Mouse (Mus musculus) thymus, adult 18-20 months (tissue): ENCODE measurements at regions not wholly inside any gene's neighbourhood (a gene's known extent, or its start where the extent isn't known, plus 50 kb on each side); places are given as distances from the start of the nearest gene placed in this dataset.
A peak's percentile ranks its signal among the peaks of the same experiment; 100 is the strongest.

Source experiments
- DNase-seq, 2 experiments: peaks; one replicate each; pipeline ENCODE4 v3.0.0; 2022; ENCODE audit warnings: mixed read lengths in 2 of 2

DNA sequence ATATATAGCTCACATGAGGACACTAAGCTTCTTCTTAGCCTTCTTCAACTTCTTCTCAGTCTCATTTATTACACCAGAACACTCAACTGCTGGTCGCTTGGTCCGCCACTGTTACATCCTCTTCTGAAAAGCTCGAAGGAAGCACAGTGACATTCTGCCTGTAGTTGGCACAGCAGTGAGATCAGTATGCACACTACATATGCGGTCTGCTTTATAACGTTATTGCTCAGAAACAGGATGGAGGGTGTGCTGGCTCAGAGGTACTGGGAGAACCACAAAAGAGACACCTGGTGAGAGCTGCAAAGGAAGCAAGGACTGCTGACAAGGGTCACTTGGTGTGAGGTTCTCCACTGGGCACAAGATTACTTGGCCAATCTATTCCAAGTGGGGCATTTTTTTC lies 179.5 kb downstream of the Ets1 start:
- DNase-seq = peak; percentile 29 to 74

DNA sequence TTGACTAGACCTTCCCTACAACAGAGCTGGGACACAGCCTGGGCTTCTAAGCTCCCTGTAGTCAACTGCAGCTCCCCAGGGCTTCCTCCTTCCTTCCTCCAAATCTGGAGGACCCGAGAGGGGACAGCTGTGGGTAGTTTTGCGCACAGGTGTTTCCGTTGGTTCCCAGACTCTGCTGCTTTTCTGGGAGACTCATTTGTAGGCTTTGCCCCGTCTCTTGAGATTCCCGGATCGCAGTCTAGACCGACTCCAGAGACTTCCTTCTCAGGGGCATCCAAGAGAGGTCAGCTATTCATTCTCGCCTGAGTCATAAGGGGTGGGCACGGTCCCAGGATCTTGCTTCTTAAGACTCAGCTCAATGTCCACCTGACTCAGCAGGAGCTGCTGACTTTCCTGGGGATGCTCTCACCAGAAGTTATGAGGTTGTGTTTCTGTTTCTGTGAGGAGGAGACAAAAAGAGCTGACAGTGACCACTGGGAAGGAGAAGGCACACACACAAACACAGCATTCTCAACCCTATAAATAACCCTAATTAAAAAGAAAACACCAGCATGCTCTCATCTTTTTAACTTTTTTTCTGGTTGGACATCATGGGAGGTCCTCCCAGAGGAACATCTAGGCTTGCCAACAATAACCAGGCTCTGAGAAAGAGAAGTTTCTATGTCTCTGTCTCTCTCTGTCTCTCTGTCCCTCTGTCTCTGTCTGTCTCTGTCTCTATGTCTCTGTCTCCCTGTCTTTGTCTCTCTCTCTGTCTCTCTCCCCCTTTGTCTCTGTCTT lies 180.8 kb downstream of the Ets1 start:
- DNase-seq = peak in 1 of 2 experiments; percentile 46

DNA sequence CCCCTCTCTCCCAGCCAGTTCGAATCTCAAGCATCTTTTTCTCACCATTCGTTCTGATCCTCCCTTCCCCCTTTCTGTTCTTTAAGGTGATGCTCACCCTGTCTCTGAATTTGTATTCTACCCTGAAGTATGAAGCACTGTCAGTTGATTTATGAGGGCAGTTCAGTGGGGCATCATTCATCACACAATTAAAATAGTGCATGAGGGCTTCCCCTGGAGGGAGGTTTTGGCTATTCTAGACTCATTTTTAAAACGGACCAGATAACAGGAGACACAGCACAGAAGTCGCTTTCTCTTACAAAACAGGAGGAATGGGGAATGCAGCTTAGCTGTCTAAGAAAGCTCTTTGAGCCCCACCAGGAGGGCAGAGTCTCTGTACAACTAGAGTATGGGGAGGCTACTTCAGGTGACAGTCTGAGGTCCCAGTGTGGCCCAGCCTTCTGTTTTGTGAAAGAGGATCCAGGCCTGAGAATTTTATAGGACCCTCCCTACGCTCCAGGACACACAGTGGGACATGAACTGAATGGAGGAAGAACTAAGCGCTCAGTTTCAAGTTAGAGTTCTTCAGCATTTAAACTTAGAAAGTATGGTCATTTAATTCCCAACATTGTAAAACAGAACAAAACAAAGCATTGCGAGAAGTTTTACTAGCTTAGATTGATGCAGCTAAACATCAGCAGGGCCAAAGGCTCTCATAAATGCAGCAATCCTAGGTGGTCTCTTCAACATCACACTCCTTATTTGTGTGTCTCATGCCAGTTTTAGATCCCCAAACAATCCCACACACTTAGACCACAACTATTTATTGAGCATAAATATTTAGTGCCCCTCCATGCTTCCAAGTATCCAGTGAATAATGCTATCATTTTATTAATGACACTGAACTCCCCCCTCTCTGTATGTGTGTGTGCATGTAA lies 181.7 kb downstream of the Ets1 start:
- no peak for DNase-seq

DNA sequence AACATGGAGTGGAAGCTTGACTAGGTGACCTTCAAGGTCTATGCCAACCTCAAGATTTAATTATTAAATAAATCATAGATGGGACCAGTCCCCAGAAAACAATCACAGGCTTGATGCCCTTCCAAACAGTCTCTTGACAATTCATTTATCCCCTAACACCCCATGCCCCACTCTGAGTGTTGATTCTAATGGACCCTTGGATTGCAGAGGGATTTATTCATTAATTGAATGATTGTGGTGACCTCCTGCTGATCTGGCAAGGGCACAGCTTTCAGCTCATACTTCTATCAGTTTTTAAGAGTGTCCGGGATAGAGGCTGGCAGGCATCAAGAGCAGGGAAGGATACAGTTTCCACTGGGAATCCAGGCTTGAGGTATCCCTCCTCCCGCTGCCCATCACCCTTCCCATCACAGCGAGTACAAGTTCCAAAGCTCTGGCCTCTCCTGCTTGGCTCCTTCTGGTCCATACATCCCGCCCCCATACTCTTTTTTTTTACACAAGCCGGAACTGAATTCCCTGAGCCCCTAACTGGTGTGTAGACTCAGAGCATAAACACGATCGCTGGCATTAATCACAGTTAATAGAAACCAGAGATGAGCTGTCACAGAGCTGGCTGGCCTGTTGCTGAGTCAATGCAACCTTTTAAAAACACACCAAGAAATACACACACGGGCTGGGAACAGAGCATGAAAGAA lies 187.6 kb downstream of the Ets1 start:
- DNase-seq = no peak

DNA sequence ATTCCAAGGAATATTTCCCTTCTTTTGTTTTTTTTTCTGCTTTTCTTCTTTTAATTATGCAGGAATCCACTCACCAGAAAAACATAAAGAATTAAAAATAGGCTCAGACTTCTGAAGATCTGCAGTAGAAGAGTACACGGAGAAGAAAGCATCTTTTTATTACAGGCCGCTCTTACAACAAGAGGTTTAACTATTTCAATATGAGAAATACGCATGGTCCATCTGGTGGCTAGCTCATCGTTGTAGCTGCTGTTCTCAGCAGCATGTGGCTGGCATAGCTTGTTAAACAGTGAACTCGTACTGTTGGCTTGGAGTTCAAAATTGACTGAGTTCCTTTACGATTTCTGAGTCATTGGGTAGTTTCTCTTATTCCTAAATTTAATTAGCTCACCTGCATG lies 188.1 kb downstream of the Ets1 start:
- no peak for DNase-seq

DNA sequence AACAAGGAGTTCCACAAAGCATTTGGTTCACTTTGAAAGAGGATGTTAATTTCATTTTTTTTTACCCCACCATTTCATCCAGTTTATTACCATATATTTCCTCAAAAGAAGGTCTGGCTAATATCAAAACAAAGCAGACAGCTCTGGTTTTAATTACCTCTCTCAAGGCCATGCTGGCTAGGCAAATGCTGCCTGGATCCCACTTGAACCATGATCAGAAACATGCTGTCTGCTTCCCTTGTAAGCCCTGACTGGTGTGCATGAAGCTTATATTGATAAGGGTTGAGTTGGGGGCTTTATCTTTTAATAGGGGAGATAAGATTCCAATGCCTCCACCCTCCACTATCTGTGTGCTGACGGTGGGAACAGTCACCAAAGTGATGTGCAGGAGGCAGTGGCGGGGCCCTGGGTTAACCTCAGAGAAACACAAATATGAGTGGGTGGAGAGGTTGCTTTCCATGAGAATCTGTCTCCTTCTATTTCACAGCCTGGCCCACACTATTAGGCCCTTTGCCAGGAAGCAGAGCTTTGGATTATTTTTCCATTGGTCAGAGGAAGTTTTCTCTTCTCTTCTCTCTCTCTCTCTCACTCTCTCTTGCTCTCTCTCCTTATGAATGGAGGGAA lies 194.4 kb downstream of the Ets1 start:
- no peak for DNase-seq

DNA sequence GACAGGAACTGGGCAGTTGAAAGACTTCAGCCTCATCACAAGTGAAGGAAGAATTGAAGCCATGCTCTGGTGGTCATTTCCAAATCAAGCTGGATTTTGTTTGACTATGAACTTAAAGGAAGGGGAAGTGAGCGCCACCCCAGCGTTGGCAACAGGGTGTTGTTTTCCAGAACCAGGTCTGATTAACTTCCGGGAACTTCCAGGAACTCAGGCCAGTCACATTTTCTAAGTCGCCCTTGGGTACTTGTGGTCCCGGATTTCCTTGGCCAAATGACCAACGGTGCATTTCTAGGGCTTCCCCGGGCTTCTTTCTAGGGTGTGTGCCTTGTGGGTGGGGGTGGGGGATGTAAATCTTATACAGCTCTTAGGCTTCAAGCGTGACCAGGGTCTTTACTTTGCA lies 197.4 kb downstream of the Ets1 start:
- DNase-seq = no peak

DNA sequence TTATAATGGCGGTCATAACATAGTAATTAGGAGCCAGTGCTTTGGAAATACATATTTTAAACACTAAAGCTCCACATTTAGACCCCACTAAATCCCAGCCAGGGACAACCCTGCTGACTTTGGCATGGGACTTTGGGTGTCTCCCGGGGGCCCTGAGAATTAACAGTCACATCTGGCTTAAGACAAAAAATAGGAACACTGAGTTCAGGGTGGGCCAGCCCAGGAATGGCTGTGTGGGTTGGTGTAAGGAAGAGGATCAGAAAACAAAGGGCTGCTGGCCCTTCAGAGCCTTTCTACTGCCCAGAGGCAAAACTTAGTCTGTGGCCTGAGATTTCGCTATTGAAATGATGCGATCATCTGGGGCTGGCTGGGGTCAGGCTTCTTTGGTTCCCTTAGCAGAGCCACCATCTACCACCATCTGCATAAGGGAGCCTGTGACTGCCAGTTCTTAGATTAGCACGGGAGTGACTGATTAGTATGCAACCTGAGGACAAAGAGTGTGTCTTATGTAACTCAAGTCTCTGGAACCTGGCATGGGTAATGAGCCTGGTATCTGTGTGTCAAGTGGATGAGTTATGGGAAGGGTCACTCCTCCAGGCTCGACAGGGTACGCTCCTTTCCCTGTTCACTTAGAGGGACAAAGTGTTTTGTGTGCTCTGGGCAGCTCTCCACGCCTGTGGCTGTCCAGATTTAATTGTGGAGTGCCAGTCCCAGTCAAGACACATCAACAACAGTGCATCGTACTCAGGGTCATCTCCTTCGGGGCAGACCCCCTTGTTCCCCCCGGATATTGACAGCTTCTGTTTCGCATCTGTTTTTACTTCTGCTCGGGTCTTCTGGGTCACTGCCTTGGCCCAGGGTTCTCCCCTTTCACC lies 199.0 kb downstream of the Ets1 start:
- no peak for DNase-seq

DNA sequence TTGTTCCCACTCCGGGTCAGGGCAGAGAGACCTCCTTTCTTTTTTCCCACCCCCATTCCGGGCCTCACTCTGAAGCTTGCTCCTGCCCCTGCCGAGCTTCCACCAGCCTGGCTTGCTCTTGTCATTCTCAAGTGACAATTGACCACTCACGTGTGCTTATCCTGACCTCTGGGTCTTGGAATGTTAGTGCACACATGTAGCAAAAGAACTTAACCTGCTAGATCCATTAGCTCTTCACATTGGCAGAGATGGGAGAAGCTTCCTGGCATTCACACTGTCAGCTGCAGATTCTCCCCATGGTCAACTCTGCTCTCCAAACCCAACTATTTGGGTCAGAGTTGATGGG lies 199.6 kb downstream of the Ets1 start:
- DNase-seq = no peak

DNA sequence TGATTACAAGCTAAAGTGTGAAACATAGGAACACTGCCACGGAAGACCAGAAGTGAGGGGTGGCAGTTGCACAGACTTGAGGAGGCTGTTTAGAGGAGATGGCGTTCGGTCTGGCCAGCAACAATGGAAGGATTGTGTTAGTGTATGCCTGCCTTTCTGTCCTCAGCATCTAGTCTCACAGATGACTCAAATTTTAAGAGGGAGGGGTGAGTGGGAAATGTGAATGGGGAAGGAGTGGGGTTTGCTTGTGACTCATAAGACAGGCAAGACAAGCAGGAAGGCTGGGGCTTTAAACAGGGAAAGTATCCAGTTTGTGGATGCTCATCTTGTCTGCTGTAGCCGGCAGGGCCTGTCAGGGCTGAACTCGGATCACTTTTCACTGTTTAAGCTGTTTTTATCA lies 200.3 kb downstream of the Ets1 start:
- DNase-seq = no peak

DNA sequence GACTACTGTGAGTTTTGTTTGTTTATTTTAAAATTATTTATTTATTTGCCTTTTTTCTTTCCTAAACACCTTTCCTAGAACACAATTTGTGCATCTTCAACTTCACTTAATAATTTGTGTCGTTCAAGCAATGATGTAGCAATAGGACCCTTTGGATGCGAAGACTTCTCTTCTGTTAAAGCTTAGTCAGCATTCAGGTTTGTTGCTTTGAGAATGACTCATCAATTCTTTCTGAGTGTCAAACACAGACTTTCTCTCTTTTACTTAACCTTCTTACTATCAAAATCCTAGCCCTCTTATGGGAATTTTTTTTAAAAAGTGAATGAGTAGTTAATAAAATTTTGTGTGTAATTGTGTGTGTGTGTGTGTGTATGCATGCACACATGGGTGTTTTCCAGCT lies 211.3 kb downstream of the Ets1 start:
- no peak for DNase-seq

DNA sequence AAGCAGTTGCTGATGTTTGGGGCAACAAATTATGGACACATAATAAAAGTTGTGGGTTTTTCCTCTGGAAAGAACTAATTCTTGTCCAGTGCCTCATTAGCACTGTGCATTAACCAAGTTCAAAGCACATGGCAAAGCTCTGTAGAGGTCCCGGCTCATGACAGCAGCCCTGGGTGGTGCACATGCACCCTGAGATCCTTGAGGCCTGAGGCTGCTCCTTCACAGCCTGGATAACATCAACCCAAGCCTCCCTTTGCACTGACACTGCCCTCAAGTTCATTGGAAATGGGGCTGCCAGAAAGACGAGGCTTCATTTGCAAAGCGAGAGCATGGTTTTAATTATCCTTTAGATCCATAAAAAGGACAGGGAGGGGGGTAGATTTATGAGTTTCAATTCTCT lies 216.3 kb downstream of the Ets1 start:
- no peak for DNase-seq

DNA sequence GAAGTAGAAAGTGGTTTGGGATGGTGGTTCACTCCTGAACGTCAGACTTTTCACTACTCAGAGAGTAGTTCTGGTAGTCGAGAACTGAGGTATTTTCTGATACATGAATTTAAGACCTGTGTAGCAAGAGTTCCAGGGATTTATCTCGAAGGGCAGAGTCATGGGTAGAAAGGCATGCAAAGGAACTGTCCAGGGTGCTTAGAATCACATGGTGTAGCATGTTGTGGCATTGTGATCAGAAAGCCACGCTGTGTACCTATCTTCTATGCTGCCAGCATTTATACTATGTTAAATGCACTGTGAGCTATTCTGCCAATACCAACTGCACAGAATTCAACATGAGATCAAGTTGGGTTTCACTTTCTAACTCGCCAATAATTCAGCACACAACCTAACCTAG lies 227.3 kb downstream of the Ets1 start:
- no peak for DNase-seq

DNA sequence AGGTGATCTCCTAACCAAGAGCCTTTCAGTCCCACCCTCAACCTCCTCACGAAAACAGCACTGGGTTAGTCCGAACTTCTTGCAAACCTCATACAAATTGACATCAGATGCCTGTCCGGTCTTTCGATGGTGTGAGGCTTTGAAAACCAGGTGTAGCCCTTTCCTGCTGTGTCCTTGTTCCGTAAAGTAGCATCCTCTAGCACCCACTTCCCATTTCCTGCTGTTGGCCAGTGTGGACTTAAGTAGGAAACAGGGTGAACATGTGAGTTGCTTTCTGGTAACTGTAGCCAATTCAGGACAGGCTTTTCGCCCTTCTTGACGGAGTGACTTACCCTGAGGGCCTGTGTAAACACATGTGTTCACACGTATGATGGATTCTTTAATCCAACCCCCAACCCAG lies 232.9 kb downstream of the Ets1 start:
- no peak for DNase-seq

DNA sequence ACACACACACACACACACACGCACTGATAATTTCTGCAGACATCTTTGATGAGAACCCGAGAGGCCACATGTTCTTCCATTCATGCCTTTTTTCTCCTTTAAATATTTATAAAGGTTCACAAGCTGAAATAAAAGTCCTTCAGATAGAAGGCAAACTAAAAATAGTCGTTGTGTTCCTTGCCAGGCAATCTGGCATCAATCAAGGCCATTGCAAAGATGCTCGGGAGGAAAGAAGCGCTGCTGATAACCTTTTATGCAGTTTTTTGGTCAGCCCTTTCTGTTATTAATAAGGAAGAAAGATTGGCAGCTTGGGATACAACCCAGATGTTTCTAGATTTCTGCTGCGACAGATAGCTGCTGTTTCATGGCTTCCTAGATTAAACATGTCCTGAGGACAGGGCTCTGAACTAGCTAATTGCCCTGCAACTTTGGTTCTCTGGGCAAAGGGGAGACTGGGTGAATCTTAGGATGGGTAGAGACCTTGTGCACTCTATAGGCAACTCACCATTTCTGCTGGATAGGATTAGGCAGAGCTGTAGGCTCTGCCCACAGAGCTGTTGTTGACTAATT lies 238.4 kb downstream of the Ets1 start:
- DNase-seq = no peak

DNA sequence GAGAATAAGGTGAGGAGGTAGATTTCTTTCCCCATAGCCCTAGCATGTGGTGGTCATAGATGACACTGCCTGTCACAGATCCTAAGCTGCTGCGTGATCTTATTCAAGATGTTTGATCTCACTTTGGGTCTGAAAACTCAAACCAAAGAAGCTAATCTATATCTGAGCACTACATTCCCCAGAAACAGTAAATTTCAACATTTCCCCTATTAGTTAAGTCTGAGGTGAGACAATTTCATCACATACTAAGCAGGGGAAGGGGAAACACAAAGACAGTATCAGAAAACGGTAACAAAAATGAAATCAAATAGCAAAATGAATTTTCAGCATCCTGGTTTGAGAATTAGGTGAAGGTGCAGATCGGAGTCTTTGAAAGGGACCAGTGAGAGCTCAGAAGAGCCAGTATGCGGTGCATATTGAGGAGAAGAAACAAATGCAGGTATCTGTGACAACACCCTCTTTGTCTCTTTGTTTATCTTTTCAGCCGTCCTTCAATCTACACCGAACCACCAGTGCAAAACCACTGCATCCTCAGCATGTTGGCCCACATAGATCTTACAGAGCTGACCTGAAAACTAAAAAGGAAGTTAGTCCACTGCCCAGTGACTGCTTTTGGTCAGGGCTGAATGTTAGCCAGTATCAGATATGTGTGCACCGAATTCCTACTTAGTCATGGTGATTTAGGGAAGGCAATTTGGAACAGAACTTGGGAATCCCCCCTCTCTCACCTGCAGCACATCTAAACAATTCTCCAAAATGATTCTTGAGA lies 247.0 kb downstream of the Ets1 start:
- DNase-seq = no peak

DNA sequence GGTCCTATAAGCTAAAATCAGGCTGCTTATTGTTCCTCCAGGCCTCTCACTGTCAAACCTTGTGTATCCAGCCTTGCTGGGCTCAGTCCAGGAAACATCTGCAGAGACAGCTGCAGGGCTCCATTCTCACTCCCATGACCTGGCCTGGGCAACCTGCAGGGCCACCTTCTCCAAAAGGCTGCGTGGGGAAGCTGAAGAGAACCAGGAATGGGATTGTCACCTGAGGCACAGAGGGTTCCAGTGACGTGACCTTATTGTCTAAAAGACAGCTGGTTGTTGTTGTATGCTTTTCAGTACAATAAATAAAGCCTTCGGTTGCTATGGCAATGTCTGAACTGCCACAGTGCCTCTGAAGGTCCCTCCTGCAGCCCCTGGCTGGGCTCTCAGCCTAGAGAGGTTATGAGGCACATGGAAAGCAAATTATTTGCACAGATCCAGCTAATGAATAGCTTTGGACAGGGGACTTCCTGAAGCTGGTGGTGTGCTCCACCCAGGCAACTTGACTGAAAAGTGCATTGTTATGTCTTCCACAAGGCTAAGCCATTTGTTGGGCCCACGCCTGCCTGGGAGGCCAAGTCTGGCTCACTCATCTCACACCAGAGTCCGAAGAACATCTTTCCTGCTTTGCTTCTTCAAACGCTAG lies 250.1 kb downstream of the Ets1 start:
- DNase-seq = no peak

DNA sequence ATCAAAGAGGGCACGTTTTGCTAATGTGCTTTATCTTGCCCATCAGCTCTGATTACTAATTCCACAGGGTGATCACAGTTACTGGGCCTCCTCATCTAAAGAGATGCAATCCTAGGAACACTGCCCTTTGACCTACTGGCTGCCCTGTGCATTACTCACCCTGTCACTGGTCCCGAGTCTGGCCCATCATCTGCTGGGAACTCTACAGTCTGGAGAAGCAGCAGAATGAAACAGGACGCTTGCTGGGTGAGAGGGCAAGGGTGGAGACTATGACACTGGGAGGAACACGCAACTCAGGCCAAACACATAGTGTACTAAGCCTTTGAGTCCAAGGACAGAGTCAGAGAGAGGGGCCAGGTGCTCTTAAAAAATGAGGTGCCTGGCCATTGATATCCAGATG lies 263.8 kb downstream of the Ets1 start:
- no peak for DNase-seq

DNA sequence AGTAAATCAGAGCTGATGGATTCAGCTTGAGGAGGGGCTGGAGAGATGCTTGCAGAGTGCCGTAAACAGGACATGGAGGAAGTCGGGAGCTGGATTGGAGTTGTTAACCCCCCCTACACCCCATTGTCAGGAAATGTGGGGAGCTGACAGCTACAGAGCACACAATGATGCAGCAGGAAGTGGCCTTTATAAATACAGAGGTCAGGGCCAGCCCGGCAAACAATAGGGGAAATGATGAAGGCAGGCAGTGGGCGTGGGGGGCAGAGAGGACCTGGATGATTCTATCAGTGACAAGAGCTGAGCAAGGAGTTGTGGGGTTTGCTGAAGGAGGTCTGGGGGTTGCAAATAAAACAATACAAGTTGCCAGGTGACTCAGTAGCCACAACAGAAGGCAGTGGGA lies 265.3 kb downstream of the Ets1 start:
- no peak for DNase-seq

DNA sequence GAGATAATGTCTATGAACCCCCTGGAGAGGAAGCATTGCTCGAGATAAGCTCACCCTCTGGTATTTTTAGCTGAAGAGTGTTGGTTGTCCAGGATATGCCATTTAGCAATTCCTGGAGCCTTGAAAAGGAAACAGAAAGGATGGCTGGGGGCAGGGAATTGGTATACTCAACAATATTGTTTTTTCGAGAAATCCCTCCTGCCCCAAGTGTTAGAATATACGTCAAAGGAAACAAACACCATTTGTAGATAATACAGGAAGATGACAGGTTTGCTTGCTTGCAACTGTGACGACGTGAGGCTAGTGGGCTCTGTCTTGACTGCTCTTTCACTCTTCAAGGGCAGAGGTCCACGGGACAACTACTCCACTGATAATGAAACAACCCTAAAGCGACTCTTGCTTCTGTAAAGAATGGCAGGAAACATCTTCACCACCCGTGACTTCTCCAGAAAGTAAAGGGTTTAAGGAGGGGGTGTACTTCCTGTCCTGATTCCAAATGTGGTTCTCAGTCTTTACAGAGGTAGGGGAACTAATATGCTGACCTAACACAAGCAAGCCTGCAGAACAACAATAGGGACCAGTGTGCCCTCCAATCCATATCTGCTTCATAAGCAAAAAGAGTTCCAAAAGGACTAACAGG lies 270.3 kb downstream of the Ets1 start:
- DNase-seq = no peak
